Mouse (Mus musculus) ovary, postnatal 10 days (tissue): ENCODE measurements at regions not wholly inside any gene's neighbourhood (a gene's known extent, or its start where the extent isn't known, plus 50 kb on each side); places are given as distances from the start of the nearest gene placed in this dataset.

Experiments
- DNase-seq: peaks from one replicate; pipeline ENCODE4 v3.0.0; 2022; ENCODE audit warnings: low spot score

- no peak for DNase-seq
Measured at GRCm38 (mm10) chr2:115513774-115514231, 67.7 kb upstream of the BC052040 start.

- no peak for DNase-seq
Measured at GRCm38 (mm10) chr2:115514831-115515428, 66.6 kb upstream of the BC052040 start.

- no peak for DNase-seq
Measured at GRCm38 (mm10) chr2:115515470-115515869, 66.0 kb upstream of the BC052040 start.

GRCm38 (mm10) chr2:115516824-115517223, 64.7 kb upstream of the BC052040 start:
- DNase-seq = no peak

GRCm38 (mm10) chr2:115519974-115520373, 61.5 kb upstream of the BC052040 start:
- no peak for DNase-seq

GRCm38 (mm10) chr2:115520413-115521139, 60.9 kb upstream of the BC052040 start:
- DNase-seq = no peak

GRCm38 (mm10) chr2:115529878-115530277, 51.6 kb upstream of the BC052040 start:
- DNase-seq = no peak
